Comparison of ENCODE assay signal across 13 mouse cellular contexts in genomic region chr17:83365614-83366355, GRCm38 (mm10). TPM values are rescaled to one million over a fixed set of nuclear protein-coding genes. Genes with fewer than 3 reads are reported as not detected.
A peak's percentile ranks its signal among the peaks of the same experiment; 100 is the strongest.
DNase-seq lines count a peak whose midpoint lies in the region; ATAC-seq and TF ChIP-seq lines count a peak whose summit lies in the region.
"Had no signal": no experiment of that assay in that cellular context is flagged by ENCODE, and none has a peak within 500 bp of the region (broad histone marks: within the 10 kb centered on the region; RNA-seq: fewer than 3 reads in every experiment).

No protein-coding gene starts in this region.

- H3K27ac ChIP-seq in heart, embryonic 15.5 days, result peak overlapping the region; percentile 13
- peak overlapping the region; percentile 62 for H3K27ac ChIP-seq in lung, embryonic 16.5 days (ENCODE audit: low read length)
- H3K27ac ChIP-seq in small intestine, adult 2 months (ENCODE audit: insufficient read depth, low read depth, low read length), result peak overlapping the region; percentile 42
- H3K27ac ChIP-seq: macrophage had no signal

- no peaks in the 10 kb centered on the region for H3K9me3 ChIP-seq in heart, embryonic 15.5 days (replicated peaks)
- no peaks in the 10 kb centered on the region for H3K9me3 ChIP-seq in lung, embryonic 16.5 days (ENCODE audit: control insufficient read depth, low read length)

- H3K4me1 ChIP-seq in heart, embryonic 15.5 days (replicated peaks), result peaks cover 32% of the 10 kb centered on the region
- H3K4me1 ChIP-seq in lung, embryonic 16.5 days (replicated peaks; ENCODE audit: control insufficient read depth, insufficient read depth, low read length), result peaks cover 37% of the 10 kb centered on the region
- H3K4me1 ChIP-seq in small intestine, adult 2 months (ENCODE audit: control insufficient read depth, insufficient read depth, insufficient read length, low read length), result peaks cover 13% of the 10 kb centered on the region

- no peaks in the 10 kb centered on the region for H3K27me3 ChIP-seq in heart, embryonic 15.5 days
- no peaks in the 10 kb centered on the region for H3K27me3 ChIP-seq in lung, embryonic 16.5 days (ENCODE audit: control insufficient read depth, insufficient read depth, low read depth, low read length)
- H3K27me3 ChIP-seq in small intestine, adult 2 months (ENCODE audit: control insufficient read depth, insufficient read depth, low read length), result no peaks in the 10 kb centered on the region
- H3K27me3 ChIP-seq: CH12.LX had no signal

- 0 out of 2 replicates have a peak, but pooled peaks have one; percentile 50 for ATAC-seq in heart, embryonic 15.5 days (replicated peaks; ENCODE audit: insufficient number of reproducible peaks, insufficient read depth, low FRiP score, low read depth)
- peak; percentile 34; the same call in 1 of the 2 replicates for ATAC-seq in lung, embryonic 16.5 days (ENCODE audit: low read depth)
- peak; percentile 18 for ATAC-seq in inflammation-experienced regulatory T-cells, adult 6 months

- H3K4me3 ChIP-seq in heart, embryonic 15.5 days, result no peak overlapping the region
- H3K4me3 ChIP-seq in lung, embryonic 16.5 days (ENCODE audit: low read length), result no peak overlapping the region
- H3K4me3 ChIP-seq in small intestine, adult 2 months (ENCODE audit: low read depth, low read length), result no peak overlapping the region
- H3K4me3 ChIP-seq: myocyte had no signal

- no peak for TF ChIP-seq CTCF in small intestine, adult 2 months (IDR thresholded peaks at IDR 0.05; ENCODE audit: extremely low read depth, insufficient read length, insufficient replicate concordance, low read depth, low read length)

- H3K4me2 ChIP-seq in heart, embryonic 15.5 days, result no peak overlapping the region; the same call in 1 of the 2 replicates
- H3K4me2 ChIP-seq in lung, embryonic 16.5 days (ENCODE audit: low read depth, low read length), result peak overlapping the region; percentile 4; the same call in 1 of the 2 replicates

- 24% methylated on average over 11 of the region's 11 CpGs for WGBS in heart, embryonic 15.5 days
- 15% methylated on average over 11 of the region's 11 CpGs for WGBS in lung, embryonic 16.5 days
- 17% methylated on average over 11 of the region's 11 CpGs for WGBS in small intestine, adult 2 months

- no peak for DNase-seq in heart, postnatal 4 days
- no peak for DNase-seq in lung, postnatal 36 days
- DNase-seq in left cerebral cortex, adult 18-20 months (ENCODE audit: low spot score in 2 of 2), result no peak
- no peak for DNase-seq in thymus, postnatal 0 days (ENCODE audit: low spot score)
- DNase-seq: cerebellum, adult 9-10 months; thymus, postnatal 25 days had no signal

- TF ChIP-seq POLR2A in small intestine, adult 2 months (IDR thresholded peaks at IDR 0.05; ENCODE audit: low read depth, low read length), result no peak

- no peaks in the 10 kb centered on the region for H3K36me3 ChIP-seq in heart, embryonic 15.5 days
- no peaks in the 10 kb centered on the region for H3K36me3 ChIP-seq in lung, embryonic 16.5 days (ENCODE audit: control insufficient read depth, insufficient read depth, low read length)
- no peaks in the 10 kb centered on the region for H3K36me3 ChIP-seq in small intestine, adult 2 months (ENCODE audit: control insufficient read depth, insufficient read depth, low read length)

- H3K9ac ChIP-seq in heart, embryonic 15.5 days, result no peak overlapping the region
- H3K9ac ChIP-seq in lung, embryonic 16.5 days (ENCODE audit: low read length), result no peak overlapping the region

RNA-seq across cellular contexts. Expression of gene Eml4, which starts 15.1 kb away (rescaled TPM):
- 11.0 and 16.3 TPM in 2 replicates for polyA plus RNA-seq in heart, embryonic 15.5 days (2015; fragmentation: Nextera tagmentation; extraction: Ambion mirVana)
- 10 to 100 TPM; 17.5 to 18.1 TPM for total RNA-seq in heart, postnatal 4 days (2021)
- polyA plus RNA-seq in lung, embryonic 16.5 days (2015; fragmentation: Nextera tagmentation; extraction: Ambion mirVana), result 28.4 and 28.6 TPM in 2 replicates
- polyA plus RNA-seq in inflammation-experienced regulatory T-cells, adult 6 months (2017; shearing (Covaris generic)), result 10 to 100 TPM; 13.1 to 20.9 (median 19.4) TPM
- 3.2 and 8.9 TPM in 2 replicates for polyA plus RNA-seq in small intestine, adult 2 months (2012; rRNA removed)
- total RNA-seq in left cerebral cortex, adult 18-20 months (2021), result 10 to 100 TPM; 19.8 to 22.7 TPM
- 16.5 and 20.6 TPM in 2 replicates for polyA plus RNA-seq in thymus, postnatal 0 days (2015; fragmentation: Nextera tagmentation; extraction: Ambion mirVana)
